Mouse (Mus musculus) kidney, adult 2 months (tissue): ENCODE results near the gene Fam83e.

Experiments
- CTCF ChIP-seq: fragments of 200-500 bp; conservative IDR thresholded peaks from 2 replicates; pipeline ENCODE4 v1.5.1; 2011; ENCODE audit warnings: low read depth, mild to moderate bottlenecking, control low read depth, low read length, moderate library complexity, mixed read lengths; ENCODE audit not compliant: insufficient read depth, insufficient read length
- POLR2A ChIP-seq: fragments of 200-500 bp; IDR thresholded peaks from one replicate; pipeline ENCODE4 v1.6.1; 2011; ENCODE audit warnings: low read depth, low read length, control low read depth

DNA sequence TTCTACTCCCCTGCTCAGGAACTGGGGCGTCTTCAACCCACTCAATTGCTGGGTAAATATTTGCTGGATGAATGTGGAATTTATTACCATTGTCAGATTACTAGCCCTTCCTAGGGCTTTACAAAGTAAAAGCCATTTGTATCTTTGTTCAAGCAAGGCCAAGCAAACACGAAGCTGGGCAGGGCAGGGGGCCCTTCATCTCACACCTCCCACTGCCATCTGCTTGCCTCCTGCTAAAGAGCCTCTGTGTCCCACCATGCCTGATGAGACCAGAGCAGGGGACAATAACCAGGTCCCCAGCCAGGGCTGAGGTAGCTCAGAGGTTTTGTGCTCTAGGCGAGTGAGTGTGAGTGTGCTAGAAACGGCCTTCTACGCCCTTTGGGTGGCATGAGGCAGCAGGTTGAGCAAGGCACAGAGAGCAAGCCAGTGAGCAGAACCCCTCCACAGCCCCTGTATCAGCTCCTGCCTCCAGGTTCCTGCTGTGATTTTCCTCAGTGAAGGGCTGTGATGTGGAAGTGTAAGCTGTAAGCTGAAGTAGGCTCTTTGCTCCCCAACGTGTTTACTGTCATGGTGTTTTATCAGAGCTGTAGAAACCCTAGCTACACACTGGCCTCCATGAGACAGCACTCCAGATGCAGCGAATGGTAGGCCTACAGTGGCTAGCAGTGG is 43.3 kb upstream of the Fam83e start:
- TF ChIP-seq CTCF: no peak
- TF ChIP-seq POLR2A: no peak
